ENCODE assay signal across 8 mouse cellular contexts in the genomic region with DNA sequence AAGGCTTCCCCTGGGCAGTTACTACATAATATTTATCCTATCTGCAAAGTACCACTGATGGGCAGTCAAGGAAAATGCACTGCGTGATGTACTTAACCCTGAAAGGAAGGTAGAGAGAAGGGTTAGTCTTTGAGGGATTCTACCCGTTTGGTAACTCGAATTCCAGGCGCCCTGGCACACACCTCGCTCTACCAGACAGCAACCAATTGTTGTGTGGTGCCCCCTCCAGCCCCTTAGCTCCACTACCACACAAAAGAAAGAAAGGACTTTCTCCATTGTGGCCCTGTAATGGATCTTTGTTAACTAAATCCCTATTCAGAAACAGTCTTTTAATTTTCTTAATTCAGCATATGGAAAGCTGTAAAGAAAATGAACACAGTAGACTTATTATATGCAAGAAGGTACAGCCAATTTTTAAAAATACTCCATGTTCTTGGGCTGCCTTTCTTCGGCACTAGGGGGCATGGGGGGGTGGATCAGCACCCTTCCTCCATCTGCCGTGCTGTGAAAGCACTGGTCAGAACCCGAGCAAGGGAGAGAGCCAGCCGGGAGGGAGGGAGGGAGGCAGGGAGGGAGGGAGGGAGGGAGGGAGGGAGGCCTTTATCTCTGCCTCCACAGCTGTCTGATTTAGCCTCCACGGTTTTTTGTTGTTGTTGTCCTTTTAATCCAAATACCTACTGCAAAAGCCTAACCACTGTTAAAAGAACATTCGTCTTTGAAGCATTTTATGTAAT. TPM values are rescaled to one million over a fixed set of nuclear protein-coding genes. Genes with fewer than 3 reads are reported as not detected.
A peak's percentile ranks its signal among the peaks of the same experiment; 100 is the strongest.
DNase-seq lines count a peak whose midpoint lies in the region; ATAC-seq lines count a peak whose summit lies in the region.

No protein-coding gene starts in this region.

- 32% methylated on average over 10 of the region's 11 CpGs for WGBS in liver, embryonic 16.5 days (ENCODE audit: insufficient replicate concordance)
- WGBS in stomach, embryonic 15.5 days = 25% methylated on average over 10 of the region's 11 CpGs

- H3K4me2 ChIP-seq in liver, embryonic 16.5 days (ENCODE audit: low read depth, low read length) = peak overlapping the region; percentile 99
- H3K4me2 ChIP-seq in stomach, embryonic 15.5 days = peak overlapping the region; percentile 89

- H3K9ac ChIP-seq in liver, embryonic 16.5 days (ENCODE audit: low read depth, low read length) = peak overlapping the region; percentile 94
- H3K9ac ChIP-seq in stomach, embryonic 15.5 days = no peak overlapping the region

- peak overlapping the region; percentile 94 for H3K4me3 ChIP-seq in liver, embryonic 16.5 days (ENCODE audit: low read depth, low read length)
- H3K4me3 ChIP-seq in stomach, embryonic 15.5 days (replicated peaks) = peak overlapping the region; percentile 2; the same call in 1 of the 2 replicates

- no peaks in the 10 kb centered on the region for H3K27me3 ChIP-seq in liver, embryonic 16.5 days (ENCODE audit: control insufficient read depth, insufficient read depth, low read depth, low read length)
- no peaks in the 10 kb centered on the region for H3K27me3 ChIP-seq in stomach, embryonic 15.5 days (replicated peaks)

- peak overlapping the region; percentile 94 for H3K27ac ChIP-seq in liver, embryonic 16.5 days (ENCODE audit: low read length)
- H3K27ac ChIP-seq in stomach, embryonic 15.5 days = peak overlapping the region; percentile 99; the same call in 1 of the 2 replicates

- H3K36me3 ChIP-seq in liver, embryonic 16.5 days (ENCODE audit: control insufficient read depth, insufficient read depth) = peaks cover 3% of the 10 kb centered on the region; the same call in 1 of the 2 replicates
- H3K36me3 ChIP-seq in stomach, embryonic 15.5 days = no peaks in the 10 kb centered on the region

- no peaks in the 10 kb centered on the region for H3K9me3 ChIP-seq in liver, embryonic 16.5 days (replicated peaks; ENCODE audit: control insufficient read depth, low read length)
- H3K9me3 ChIP-seq in stomach, embryonic 15.5 days = no peaks in the 10 kb centered on the region

- H3K4me1 ChIP-seq in liver, embryonic 16.5 days (ENCODE audit: control insufficient read depth, low read depth, low read length) = peaks cover 42% of the 10 kb centered on the region
- peaks cover 13% of the 10 kb centered on the region; the same call in 1 of the 2 replicates for H3K4me1 ChIP-seq in stomach, embryonic 15.5 days

- ATAC-seq in liver, embryonic 16.5 days (ENCODE audit: low read depth) = peak; percentile 52
- ATAC-seq in stomach, embryonic 15.5 days (ENCODE audit: insufficient read depth, low FRiP score, low read depth) = peak; percentile 11; the same call in 1 of the 2 replicates

- DNase-seq in urinary bladder, postnatal 14 days (ENCODE audit: low spot score) = peak; percentile 51
- no peak for DNase-seq in urinary bladder, adult 2 months (ENCODE audit: low spot score)
- DNase-seq in embryo, embryonic 10.5 days (ENCODE audit: low spot score) = peak; percentile 75
- DNase-seq in heart, adult 18-20 months = peak; percentile 64 to 74
- DNase-seq in kidney, adult 18-20 months = peak; percentile 40
- DNase-seq in natural killer cell, adult 2 months (ENCODE audit: low spot score in 2 of 2) = peak; percentile 48 to 58

RNA-seq across cellular contexts. Expression of a gene that starts 3.3 kb away (rescaled TPM):
- polyA plus RNA-seq in urinary bladder, adult 2 months (2012; rRNA removed) = 3.5 and 10.7 TPM in 2 replicates
- total RNA-seq in heart, adult 18-20 months (2021) = 10 to 100 TPM; 27.0 to 28.6 TPM
- polyA plus RNA-seq in liver, embryonic 16.5 days (2015; fragmentation: Nextera tagmentation; extraction: Ambion mirVana) = 2.9 and 3.3 TPM in 2 replicates
- polyA plus RNA-seq in stomach, embryonic 15.5 days (2015; fragmentation: Nextera tagmentation; extraction: Ambion mirVana) = 8.4 and 10.4 TPM in 2 replicates
